Mouse (Mus musculus): ENCODE data around the gene Chst15. TPM values are rescaled to one million over a fixed set of nuclear protein-coding genes. Genes with fewer than 3 reads are reported as not detected.

The Chst15 gene
- polyA plus RNA-seq, 1 experiment, result 34.6 TPM

DNA sequence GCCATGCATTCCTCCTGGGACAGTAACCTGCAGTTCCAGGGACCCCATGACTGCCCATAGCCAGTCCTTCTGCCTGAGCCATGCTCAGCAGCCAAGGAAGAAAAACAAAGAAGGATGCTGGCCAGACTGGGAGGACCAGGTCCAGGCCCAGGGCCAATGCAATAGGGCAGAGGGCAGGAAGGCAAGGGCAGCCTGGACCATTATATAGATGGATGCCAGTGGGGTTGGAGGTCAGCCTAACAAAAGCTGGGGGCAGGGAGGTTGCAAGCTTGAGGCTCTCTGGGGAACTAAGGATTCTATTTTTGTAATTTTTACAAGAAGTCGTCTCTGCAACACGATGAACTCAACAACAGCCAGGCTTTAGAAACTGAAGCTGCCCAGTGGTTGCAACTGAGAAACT, 84.1 kb downstream of the Chst15 start:
- H3K4me1 ChIP-seq (ENCODE audit: control insufficient read depth, insufficient read depth, low read length), result no peaks in the 10 kb centered on the region
- no peak overlapping the region for H3K4me3 ChIP-seq (replicated peaks; ENCODE audit: control insufficient read depth, low read depth, low read length)
- TF ChIP-seq CTCF (IDR thresholded peaks at IDR 0.05; ENCODE audit: control insufficient read depth, insufficient read depth, low read length) (no peak), POLR2A (IDR thresholded peaks at IDR 0.05; ENCODE audit: borderline replicate concordance, control insufficient read depth, low read depth, low read length) (no peak)
- no peak overlapping the region for H3K27ac ChIP-seq (ENCODE audit: control insufficient read depth, insufficient read depth, low read depth, low read length, poor library complexity)
- 43% methylated on average over 2 of the region's 2 CpGs for WGBS

DNA sequence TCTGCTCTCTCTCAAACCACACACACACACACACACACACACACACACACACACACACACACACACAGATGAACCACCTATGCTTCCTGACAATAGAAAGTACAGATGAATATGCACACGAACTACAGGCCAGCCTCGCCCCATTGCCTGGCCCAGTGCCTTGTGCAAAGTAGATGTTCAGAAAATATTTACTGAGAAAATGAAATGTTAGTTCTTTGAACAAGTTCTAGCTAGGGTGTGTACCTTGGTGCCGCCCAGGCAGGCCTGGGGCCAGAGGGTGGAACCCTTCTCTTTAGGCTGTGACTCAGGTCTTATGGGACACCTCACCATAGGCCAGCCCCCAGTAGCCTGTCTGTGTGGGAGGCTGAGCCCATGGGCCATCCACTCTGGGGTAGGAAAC, 85.6 kb downstream of the Chst15 start:
- no peak overlapping the region for H3K27ac ChIP-seq (ENCODE audit: control insufficient read depth, insufficient read depth, low read depth, low read length, poor library complexity)

DNA sequence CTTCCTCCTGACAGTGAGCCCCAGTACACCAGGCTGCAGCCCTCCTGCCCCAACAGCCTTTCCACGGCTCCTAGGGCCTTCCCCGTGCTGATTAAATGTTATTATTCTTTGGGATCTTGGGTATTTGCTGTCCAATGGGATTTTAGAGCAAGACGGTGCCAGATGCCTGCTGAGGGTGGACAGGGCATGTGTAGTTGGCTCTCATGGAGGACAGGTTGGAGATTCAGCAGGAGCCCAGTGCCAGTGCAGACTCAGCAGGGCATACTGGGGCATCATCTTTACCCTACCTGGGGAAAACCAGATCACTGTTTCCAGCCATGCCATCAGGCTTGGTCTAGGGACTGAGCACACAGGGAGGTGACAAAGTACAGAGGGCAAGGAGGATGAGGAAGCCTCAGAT, 86.1 kb downstream of the Chst15 start:
- TF ChIP-seq POLR2A (IDR thresholded peaks at IDR 0.05; ENCODE audit: borderline replicate concordance, control insufficient read depth, low read depth, low read length) (no peak), CTCF (IDR thresholded peaks at IDR 0.05; ENCODE audit: control insufficient read depth, insufficient read depth, low read length) (no peak)
- WGBS, result 72% methylated on average over 3 of the region's 3 CpGs
- Histone ChIP-seq H3K4me1 (ENCODE audit: control insufficient read depth, insufficient read depth, low read length) (no peaks in the 10 kb centered on the region), H3K27ac (ENCODE audit: control insufficient read depth, insufficient read depth, low read depth, low read length, poor library complexity) (no peak overlapping the region), H3K4me3 (replicated peaks; ENCODE audit: control insufficient read depth, low read depth, low read length) (no peak overlapping the region)

More for the DNA sequence above, 85.6 kb downstream of the Chst15 start:
- 73% methylated on average over 3 of the region's 3 CpGs for WGBS
- H3K4me3 ChIP-seq (replicated peaks; ENCODE audit: control insufficient read depth, low read depth, low read length), result no peak overlapping the region
- H3K4me1 ChIP-seq (ENCODE audit: control insufficient read depth, insufficient read depth, low read length), result no peaks in the 10 kb centered on the region
- no peak for TF ChIP-seq POLR2A (IDR thresholded peaks at IDR 0.05; ENCODE audit: borderline replicate concordance, control insufficient read depth, low read depth, low read length)
- no peak for TF ChIP-seq CTCF (IDR thresholded peaks at IDR 0.05; ENCODE audit: control insufficient read depth, insufficient read depth, low read length)

DNA sequence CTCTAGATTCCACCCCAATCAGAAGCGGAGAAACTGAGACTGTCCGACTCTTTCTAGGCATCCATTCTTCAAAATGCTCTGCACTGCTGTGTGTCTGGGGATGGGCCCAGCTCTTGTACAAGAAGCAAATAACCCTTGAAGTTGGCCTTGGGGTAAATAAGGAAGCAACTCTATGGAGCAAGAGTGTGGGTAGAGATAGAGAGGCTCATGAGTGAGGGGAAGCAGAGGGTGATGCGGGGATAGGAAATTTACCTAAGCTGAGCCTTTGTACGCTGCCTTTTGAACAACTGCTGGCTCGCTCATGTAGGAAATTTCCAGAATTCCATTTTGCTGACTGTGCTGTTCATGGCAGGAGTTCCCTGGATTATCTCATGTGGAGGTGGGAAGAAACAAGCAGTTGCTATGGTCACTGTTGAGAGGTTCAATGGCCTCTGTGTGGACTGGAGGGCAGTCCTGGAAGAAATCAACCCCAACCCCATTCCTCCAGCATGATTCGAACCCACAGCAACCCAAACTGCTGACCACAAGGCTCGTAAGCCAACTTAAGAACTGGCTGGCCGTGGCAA, 89.9 kb downstream of the Chst15 start:
- 65% methylated on average over 8 of the region's 8 CpGs for WGBS
- H3K4me3 ChIP-seq (replicated peaks; ENCODE audit: control insufficient read depth, low read depth, low read length), result no peak overlapping the region

DNA sequence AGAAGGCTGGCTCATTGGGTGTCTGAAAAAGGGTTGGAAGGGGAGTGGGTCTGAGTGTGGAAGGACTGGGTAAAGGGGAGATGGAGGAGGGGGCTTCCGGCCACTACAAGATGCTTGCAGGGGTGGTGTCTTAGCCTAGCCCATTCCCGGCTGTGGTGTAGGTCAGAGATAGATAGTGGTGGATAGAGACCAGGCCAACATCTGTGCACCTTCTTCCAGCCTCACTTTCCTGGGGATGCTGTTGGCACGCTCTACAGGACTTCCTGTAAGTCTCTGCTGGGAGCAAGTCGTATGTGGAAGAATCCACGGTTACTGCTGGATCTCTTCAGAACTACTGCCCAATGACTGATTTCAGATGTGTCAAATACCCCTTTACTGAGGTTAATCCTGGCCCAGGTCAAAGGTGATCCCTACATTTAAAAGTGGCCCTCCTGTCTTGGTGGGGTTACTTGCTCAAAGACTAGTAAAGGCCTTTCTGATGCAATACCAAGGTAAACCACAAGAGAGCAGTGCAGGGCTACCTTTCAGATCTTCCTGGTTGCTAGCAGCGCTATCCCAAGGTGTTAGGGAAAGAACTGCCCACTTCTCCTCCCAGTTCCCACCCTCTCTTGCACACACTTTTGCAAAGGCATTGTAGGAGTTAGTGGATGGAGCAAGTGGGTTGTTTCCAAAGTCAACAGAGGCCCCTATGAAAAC, 90.5 kb downstream of the Chst15 start:
- H3K4me1 ChIP-seq (ENCODE audit: control insufficient read depth, insufficient read depth, low read length), result no peaks in the 10 kb centered on the region
- WGBS, result 67% methylated on average over 6 of the region's 6 CpGs
- TF ChIP-seq CTCF (IDR thresholded peaks at IDR 0.05; ENCODE audit: control insufficient read depth, insufficient read depth, low read length) (peak; percentile 69), POLR2A (IDR thresholded peaks at IDR 0.05; ENCODE audit: borderline replicate concordance, control insufficient read depth, low read depth, low read length) (no peak)
- no peak overlapping the region for H3K27ac ChIP-seq (ENCODE audit: control insufficient read depth, insufficient read depth, low read depth, low read length, poor library complexity)
- H3K4me3 ChIP-seq (replicated peaks; ENCODE audit: control insufficient read depth, low read depth, low read length), result no peak overlapping the region

More for the DNA sequence above, 89.9 kb downstream of the Chst15 start:
- no peak overlapping the region for H3K27ac ChIP-seq (ENCODE audit: control insufficient read depth, insufficient read depth, low read depth, low read length, poor library complexity)
- H3K4me1 ChIP-seq (ENCODE audit: control insufficient read depth, insufficient read depth, low read length), result no peaks in the 10 kb centered on the region
- no peak for TF ChIP-seq POLR2A (IDR thresholded peaks at IDR 0.05; ENCODE audit: borderline replicate concordance, control insufficient read depth, low read depth, low read length)
- TF ChIP-seq CTCF (IDR thresholded peaks at IDR 0.05; ENCODE audit: control insufficient read depth, insufficient read depth, low read length), result no peak

DNA sequence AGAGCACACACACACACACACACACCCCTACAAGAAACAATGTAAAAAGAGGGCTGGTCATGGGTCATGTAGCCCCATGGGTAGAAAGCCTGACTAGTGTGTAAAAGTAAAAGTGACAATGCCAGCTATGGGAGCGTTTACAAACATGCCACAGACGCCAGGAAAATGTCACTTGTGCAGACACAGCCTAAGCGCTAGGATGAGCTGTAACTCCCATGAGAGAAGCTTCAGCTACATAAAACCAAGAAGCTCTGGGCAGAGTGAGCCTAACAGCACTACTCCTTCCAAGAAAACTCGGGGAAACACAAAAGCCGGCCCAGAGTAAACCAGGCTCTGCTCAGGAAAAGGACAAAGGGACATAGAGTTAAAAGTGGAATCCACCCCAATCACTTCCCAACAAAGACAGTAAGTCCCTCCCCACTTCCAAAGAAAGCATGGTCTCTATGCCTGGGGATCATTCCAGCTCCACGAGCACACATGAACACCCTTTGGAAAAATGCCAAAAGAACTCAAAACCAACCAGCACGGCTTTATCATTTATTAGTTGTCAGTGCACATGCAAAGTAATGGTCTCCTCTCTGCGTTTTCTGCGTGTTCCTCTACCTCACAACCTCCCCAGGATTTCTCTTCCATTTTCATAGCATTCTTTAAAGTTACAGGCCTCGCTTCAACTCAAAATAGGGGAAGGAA, 93.4 kb downstream of the Chst15 start:
- WGBS, result 49% methylated on average over 10 of the region's 10 CpGs
- TF ChIP-seq POLR2A (IDR thresholded peaks at IDR 0.05; ENCODE audit: borderline replicate concordance, control insufficient read depth, low read depth, low read length), result no peak
- TF ChIP-seq CTCF (IDR thresholded peaks at IDR 0.05; ENCODE audit: control insufficient read depth, insufficient read depth, low read length), result no peak
- H3K4me1 ChIP-seq (ENCODE audit: control insufficient read depth, insufficient read depth, low read length), result no peaks in the 10 kb centered on the region

DNA sequence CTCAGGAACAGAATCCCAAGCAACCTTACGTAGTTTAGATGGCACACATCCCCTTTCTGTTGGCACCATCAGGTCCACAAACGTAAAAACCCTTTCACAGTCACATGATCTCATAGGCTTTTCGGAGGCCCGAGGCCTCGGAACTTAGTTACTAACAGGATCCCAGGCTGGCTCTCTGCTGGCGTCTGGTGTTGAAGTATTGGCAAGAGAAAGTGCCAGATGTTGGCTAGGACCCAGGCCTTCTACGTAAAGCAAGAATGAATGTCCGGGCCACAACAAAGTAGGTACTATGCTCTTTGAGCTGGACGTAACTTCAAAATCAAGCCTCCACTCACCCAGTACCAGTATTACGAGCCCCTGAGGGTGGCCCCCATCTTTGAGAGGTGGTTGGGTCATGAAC, 103.0 kb downstream of the Chst15 start:
- H3K4me3 ChIP-seq (replicated peaks; ENCODE audit: control insufficient read depth, low read depth, low read length), result no peak overlapping the region
- no peaks in the 10 kb centered on the region for H3K4me1 ChIP-seq (ENCODE audit: control insufficient read depth, insufficient read depth, low read length)
- H3K27ac ChIP-seq (ENCODE audit: control insufficient read depth, insufficient read depth, low read depth, low read length, poor library complexity), result no peak overlapping the region
- TF ChIP-seq CTCF (IDR thresholded peaks at IDR 0.05; ENCODE audit: control insufficient read depth, insufficient read depth, low read length) (no peak), POLR2A (IDR thresholded peaks at IDR 0.05; ENCODE audit: borderline replicate concordance, control insufficient read depth, low read depth, low read length) (no peak)
- 77% methylated on average over 10 of the region's 10 CpGs for WGBS

More for the DNA sequence above, 93.4 kb downstream of the Chst15 start:
- Histone ChIP-seq H3K27ac (ENCODE audit: control insufficient read depth, insufficient read depth, low read depth, low read length, poor library complexity) (no peak overlapping the region), H3K4me3 (replicated peaks; ENCODE audit: control insufficient read depth, low read depth, low read length) (no peak overlapping the region)

DNA sequence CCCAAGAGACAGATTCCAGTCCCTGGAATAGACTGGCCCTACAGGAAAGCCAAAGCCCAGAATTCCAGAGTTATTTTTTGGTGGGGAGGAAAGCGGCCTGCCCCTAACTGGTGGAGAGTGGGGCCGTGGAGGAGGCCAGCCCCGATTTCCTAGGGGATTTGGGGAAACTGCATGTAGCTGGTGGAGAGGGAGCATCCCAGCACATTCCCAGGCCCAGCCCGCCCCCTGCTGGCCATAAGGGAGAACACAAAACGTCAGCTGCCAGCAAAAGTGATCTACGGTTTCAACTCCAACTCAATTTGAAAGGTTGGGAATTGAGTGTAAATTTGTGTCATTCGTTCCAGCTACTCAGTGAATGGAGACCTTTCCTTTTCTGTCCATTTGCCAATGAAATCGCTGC, 103.6 kb downstream of the Chst15 start:
- Histone ChIP-seq H3K4me3 (replicated peaks; ENCODE audit: control insufficient read depth, low read depth, low read length) (no peak overlapping the region), H3K27ac (ENCODE audit: control insufficient read depth, insufficient read depth, low read depth, low read length, poor library complexity) (no peak overlapping the region), H3K4me1 (ENCODE audit: control insufficient read depth, insufficient read depth, low read length) (no peaks in the 10 kb centered on the region)
- 17% methylated on average over 8 of the region's 8 CpGs for WGBS
- TF ChIP-seq POLR2A (IDR thresholded peaks at IDR 0.05; ENCODE audit: borderline replicate concordance, control insufficient read depth, low read depth, low read length) (no peak), CTCF (IDR thresholded peaks at IDR 0.05; ENCODE audit: control insufficient read depth, insufficient read depth, low read length) (peak; percentile 69)

Measured in bone marrow, adult 2 months (tissue).